Mouse (Mus musculus): ENCODE data around the gene Gm15319. TPM values are rescaled to one million over a fixed set of nuclear protein-coding genes. Genes with fewer than 3 reads are reported as not detected.
"Not testable (repeated sequence)": the region's sequence is repeated elsewhere in the genome, so short reads cannot be mapped to it uniquely, and the experiment has no call there.

The Gm15319 gene
- not detected in 2 replicates for polyA plus RNA-seq (2014; fragmentation: Nextera tagmentation; extraction: Ambion mirVana)

DNA sequence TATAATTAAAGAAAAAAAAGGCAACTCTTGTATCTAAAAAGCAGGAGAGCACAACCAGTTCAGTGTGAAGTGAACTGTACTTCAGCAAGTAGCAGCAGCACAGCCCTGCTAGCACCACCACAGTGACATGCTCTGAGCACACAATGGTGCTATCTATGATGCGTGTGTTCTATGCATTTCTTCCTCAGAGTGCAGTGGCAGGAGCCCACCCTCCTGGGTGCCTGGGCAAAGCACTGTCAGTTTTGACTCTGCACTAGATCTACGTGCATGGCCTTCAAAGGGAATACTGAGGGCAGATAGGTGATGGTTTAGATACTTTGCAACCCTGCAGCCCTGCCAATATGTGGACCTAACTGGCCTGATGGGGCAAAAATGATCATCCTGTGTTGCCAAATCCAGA, at the start of gene Gm15319:
Gm15319 (minus strand) TSS at position 101 of the 400 bp plus-strand sequence.
- not testable (repeated sequence) for H3K36me3 ChIP-seq (replicated peaks; ENCODE audit: control insufficient read depth, insufficient read depth, low read depth, low read length); H3K4me2 ChIP-seq (ENCODE audit: low read depth, low read length); H3K4me1 ChIP-seq (ENCODE audit: control insufficient read depth, insufficient read depth, low read length); ATAC-seq (replicated peaks; ENCODE audit: insufficient number of reproducible peaks, low FRiP score, low TSS enrichment, low read depth); H3K4me3 ChIP-seq (ENCODE audit: low read depth, low read length); H3K9me3 ChIP-seq (replicated peaks; ENCODE audit: control insufficient read depth, low read length); H3K27ac ChIP-seq (replicated peaks; ENCODE audit: low read depth, low read length); DNase-seq (ENCODE audit: low spot score); H3K9ac ChIP-seq (replicated peaks; ENCODE audit: low read length); H3K27me3 ChIP-seq (ENCODE audit: control insufficient read depth, insufficient read depth, low read length)
- no CpG with 5 or more reads among the region's 2 CpGs for WGBS

DNA sequence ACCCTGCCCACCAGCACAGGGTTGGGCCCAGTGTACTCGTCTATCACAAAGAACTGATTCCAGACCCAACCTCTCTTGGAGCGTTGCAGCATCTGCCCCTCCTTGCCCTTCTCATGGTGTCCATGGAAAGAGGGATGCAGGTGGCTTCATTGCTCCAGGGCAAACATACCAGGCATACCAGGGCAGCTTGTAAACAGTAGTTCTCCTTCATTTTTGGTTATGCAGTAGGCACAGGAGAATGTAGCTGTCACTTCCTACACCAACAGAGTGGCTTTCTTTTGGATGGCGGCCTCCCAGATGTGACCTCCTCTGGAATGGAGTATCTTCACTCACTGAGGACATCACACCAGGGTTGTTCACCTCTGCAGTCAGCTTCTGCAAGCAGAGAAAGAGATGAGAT, 47.3 kb upstream of the Gm15319 start:
- not testable (repeated sequence) for H3K4me3 ChIP-seq (ENCODE audit: low read depth, low read length); H3K9me3 ChIP-seq (replicated peaks; ENCODE audit: control insufficient read depth, low read length); ATAC-seq (replicated peaks; ENCODE audit: insufficient number of reproducible peaks, low FRiP score, low TSS enrichment, low read depth); H3K4me2 ChIP-seq (ENCODE audit: low read depth, low read length); H3K4me1 ChIP-seq (ENCODE audit: control insufficient read depth, insufficient read depth, low read length); H3K27me3 ChIP-seq (ENCODE audit: control insufficient read depth, insufficient read depth, low read length); DNase-seq (ENCODE audit: low spot score); H3K36me3 ChIP-seq (replicated peaks; ENCODE audit: control insufficient read depth, insufficient read depth, low read depth, low read length); H3K27ac ChIP-seq (replicated peaks; ENCODE audit: low read depth, low read length); H3K9ac ChIP-seq (replicated peaks; ENCODE audit: low read length)
- no CpG with 5 or more reads among the region's 3 CpGs for WGBS

DNA sequence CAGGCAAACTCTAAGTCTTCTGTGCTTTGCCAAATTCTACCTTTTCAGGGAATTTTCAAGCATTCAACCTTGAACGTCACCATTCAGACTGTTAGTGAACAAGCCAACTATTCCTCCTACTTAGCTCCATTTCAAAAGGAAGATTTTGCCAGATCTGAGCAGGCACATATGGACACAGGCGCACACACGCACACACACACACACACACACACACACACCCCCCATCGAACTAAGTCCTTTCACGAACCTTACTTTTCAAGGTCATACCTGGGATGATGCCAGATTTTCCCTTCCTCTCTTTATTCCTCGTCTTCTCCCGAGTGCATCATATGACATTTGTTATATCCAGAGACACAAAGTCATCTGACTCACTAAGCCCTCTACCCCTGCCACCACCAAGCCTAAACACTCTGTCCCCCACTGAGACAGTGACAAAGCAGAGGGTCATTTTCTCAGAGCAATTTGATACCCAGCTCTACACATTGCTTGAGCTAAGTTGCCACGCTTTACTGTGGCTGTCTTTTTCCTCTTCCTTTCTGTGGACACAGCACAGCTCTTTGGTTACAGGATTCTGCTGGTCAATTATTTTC, 45.5 kb upstream of the Gm15319 start:
- ATAC-seq (replicated peaks; ENCODE audit: insufficient number of reproducible peaks, low FRiP score, low TSS enrichment, low read depth); H3K4me2 ChIP-seq (ENCODE audit: low read depth, low read length); H3K9ac ChIP-seq (replicated peaks; ENCODE audit: low read length); H3K27me3 ChIP-seq (ENCODE audit: control insufficient read depth, insufficient read depth, low read length); H3K27ac ChIP-seq (replicated peaks; ENCODE audit: low read depth, low read length); H3K9me3 ChIP-seq (replicated peaks; ENCODE audit: control insufficient read depth, low read length); H3K4me1 ChIP-seq (ENCODE audit: control insufficient read depth, insufficient read depth, low read length); H3K36me3 ChIP-seq (replicated peaks; ENCODE audit: control insufficient read depth, insufficient read depth, low read depth, low read length); DNase-seq (ENCODE audit: low spot score); H3K4me3 ChIP-seq (ENCODE audit: low read depth, low read length): not testable (repeated sequence)
- 95% methylated on average over 6 of the region's 8 CpGs for WGBS

DNA sequence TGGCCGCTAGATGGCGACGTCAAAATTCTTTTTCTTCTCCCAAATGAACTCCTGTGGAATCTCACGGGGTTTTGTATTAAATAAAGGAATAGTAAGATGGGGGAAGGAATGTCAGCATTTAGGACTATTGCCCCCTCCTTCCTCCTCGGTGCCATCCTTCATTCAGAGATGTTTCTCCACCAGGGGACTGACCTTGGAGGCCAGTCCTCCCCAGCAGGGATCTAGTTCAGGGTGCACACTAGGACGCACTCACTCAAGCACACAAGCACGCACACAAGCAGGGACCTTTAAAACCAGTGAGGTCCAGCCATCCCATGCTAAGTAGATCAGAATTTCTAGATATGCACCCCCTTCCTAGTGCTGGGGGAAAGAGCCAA, 26.3 kb upstream of the Gm15319 start:
- ATAC-seq (replicated peaks; ENCODE audit: insufficient number of reproducible peaks, low FRiP score, low TSS enrichment, low read depth): not testable (repeated sequence)

DNA sequence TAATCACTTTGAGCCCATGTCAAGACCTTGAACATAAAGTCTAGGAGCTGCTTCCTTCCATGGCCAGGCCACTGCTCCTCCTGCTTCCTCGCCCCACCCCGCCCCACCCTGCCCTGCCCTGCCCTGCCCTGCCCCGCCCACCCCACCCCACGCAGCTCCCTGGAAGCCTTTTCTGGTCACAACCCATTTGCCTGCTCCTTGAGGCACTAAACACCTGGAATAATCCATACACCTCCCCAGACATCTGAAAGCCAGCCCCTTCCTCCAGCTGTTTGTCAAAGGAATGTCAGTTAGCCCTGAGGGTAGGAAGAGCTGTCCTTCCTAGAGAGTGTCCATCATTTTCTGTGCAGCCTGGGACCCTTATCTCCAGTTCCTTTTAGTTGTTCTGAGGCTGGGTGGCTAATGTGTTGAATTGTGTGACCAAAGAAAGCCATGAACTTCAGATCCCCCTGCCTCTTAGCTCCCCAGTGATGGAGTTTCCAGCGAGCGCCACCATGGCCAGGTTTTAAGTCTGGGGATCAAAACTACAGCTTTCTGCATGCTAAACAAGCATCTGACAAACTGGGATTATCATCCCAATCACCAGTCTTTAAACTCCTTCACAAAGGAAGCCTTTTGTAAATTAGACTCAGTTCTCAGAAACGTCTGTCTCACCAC, 25.8 kb upstream of the Gm15319 start:
- not testable (repeated sequence) for H3K9me3 ChIP-seq (replicated peaks; ENCODE audit: control insufficient read depth, low read length); H3K27me3 ChIP-seq (ENCODE audit: control insufficient read depth, insufficient read depth, low read length); H3K4me1 ChIP-seq (ENCODE audit: control insufficient read depth, insufficient read depth, low read length); H3K9ac ChIP-seq (replicated peaks; ENCODE audit: low read length); DNase-seq (ENCODE audit: low spot score); H3K4me2 ChIP-seq (ENCODE audit: low read depth, low read length); H3K4me3 ChIP-seq (ENCODE audit: low read depth, low read length); H3K27ac ChIP-seq (replicated peaks; ENCODE audit: low read depth, low read length); H3K36me3 ChIP-seq (replicated peaks; ENCODE audit: control insufficient read depth, insufficient read depth, low read depth, low read length); ATAC-seq (replicated peaks; ENCODE audit: insufficient number of reproducible peaks, low FRiP score, low TSS enrichment, low read depth)
- WGBS: 80% methylated on average over 1 of the region's 7 CpGs

More for the DNA sequence above, 26.3 kb upstream of the Gm15319 start:
- H3K36me3 ChIP-seq (replicated peaks; ENCODE audit: control insufficient read depth, insufficient read depth, low read depth, low read length); H3K4me1 ChIP-seq (ENCODE audit: control insufficient read depth, insufficient read depth, low read length); H3K27me3 ChIP-seq (ENCODE audit: control insufficient read depth, insufficient read depth, low read length); H3K4me3 ChIP-seq (ENCODE audit: low read depth, low read length); H3K4me2 ChIP-seq (ENCODE audit: low read depth, low read length); H3K9me3 ChIP-seq (replicated peaks; ENCODE audit: control insufficient read depth, low read length); H3K9ac ChIP-seq (replicated peaks; ENCODE audit: low read length); H3K27ac ChIP-seq (replicated peaks; ENCODE audit: low read depth, low read length); DNase-seq (ENCODE audit: low spot score): not testable (repeated sequence)
- 26% methylated on average over 2 of the region's 7 CpGs for WGBS

DNA sequence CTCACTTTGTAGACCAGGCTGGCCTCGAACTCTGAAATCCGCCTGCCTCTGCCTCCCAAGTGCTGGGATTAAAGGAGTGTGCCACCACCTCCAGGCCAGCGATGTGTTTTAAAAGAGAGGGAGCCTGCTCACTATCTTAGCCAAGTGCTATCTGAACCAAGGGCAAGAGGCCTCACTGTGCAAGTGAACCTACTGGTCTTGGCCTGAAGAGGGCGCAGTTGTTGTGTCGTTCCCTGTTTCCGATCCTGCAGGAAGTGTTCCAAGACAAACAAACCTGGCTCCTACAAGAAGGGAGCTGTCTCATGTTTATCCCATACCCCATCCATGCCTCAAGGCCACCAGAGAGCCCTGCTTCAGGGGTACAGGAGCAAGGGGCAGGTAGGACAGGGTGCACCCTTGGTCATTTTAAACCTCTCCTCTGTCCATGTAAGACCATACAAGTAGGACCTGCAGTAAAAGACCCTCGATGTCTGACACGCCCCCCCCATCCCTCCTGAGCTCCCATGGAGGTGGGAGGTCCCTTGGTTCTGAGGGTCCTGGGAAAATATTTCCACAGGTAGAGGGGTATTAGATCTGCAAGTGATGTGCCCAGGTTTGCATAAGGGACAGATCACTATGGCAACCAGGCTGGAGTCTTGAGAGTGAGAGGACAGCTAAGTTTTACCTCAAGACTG, 24.2 kb upstream of the Gm15319 start:
- not testable (repeated sequence) for H3K4me1 ChIP-seq (ENCODE audit: control insufficient read depth, insufficient read depth, low read length); H3K27ac ChIP-seq (replicated peaks; ENCODE audit: low read depth, low read length); H3K4me3 ChIP-seq (ENCODE audit: low read depth, low read length); H3K36me3 ChIP-seq (replicated peaks; ENCODE audit: control insufficient read depth, insufficient read depth, low read depth, low read length); ATAC-seq (replicated peaks; ENCODE audit: insufficient number of reproducible peaks, low FRiP score, low TSS enrichment, low read depth); H3K4me2 ChIP-seq (ENCODE audit: low read depth, low read length); H3K9me3 ChIP-seq (replicated peaks; ENCODE audit: control insufficient read depth, low read length); H3K9ac ChIP-seq (replicated peaks; ENCODE audit: low read length); DNase-seq (ENCODE audit: low spot score); H3K27me3 ChIP-seq (ENCODE audit: control insufficient read depth, insufficient read depth, low read length)
- 88% methylated on average over 2 of the region's 8 CpGs for WGBS

DNA sequence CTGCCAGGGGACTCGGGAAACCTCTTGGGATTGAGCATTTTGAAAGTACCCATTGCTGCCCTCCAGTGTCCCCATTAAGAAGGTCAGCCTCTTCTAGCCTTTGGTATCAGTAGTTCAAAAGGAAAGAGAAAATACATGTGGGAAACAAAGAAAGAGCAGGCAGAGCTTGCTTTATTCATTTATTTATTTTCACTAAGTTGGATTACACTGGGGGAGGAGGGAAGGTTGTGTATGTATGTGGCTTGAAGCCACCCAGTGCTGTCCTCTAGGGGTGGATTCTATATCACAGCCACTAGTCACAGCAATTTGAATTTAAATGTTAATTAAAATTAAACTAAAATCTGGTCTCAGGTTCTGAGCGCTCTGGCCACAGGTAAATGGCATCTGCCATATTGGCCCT, 22.0 kb upstream of the Gm15319 start:
- H3K4me2 ChIP-seq (ENCODE audit: low read depth, low read length); H3K36me3 ChIP-seq (replicated peaks; ENCODE audit: control insufficient read depth, insufficient read depth, low read depth, low read length); H3K4me3 ChIP-seq (ENCODE audit: low read depth, low read length); DNase-seq (ENCODE audit: low spot score); H3K27ac ChIP-seq (replicated peaks; ENCODE audit: low read depth, low read length); H3K9ac ChIP-seq (replicated peaks; ENCODE audit: low read length); H3K4me1 ChIP-seq (ENCODE audit: control insufficient read depth, insufficient read depth, low read length); H3K27me3 ChIP-seq (ENCODE audit: control insufficient read depth, insufficient read depth, low read length); H3K9me3 ChIP-seq (replicated peaks; ENCODE audit: control insufficient read depth, low read length); ATAC-seq (replicated peaks; ENCODE audit: insufficient number of reproducible peaks, low FRiP score, low TSS enrichment, low read depth): not testable (repeated sequence)
- WGBS: 50% methylated on average over 1 of the region's 2 CpGs

DNA sequence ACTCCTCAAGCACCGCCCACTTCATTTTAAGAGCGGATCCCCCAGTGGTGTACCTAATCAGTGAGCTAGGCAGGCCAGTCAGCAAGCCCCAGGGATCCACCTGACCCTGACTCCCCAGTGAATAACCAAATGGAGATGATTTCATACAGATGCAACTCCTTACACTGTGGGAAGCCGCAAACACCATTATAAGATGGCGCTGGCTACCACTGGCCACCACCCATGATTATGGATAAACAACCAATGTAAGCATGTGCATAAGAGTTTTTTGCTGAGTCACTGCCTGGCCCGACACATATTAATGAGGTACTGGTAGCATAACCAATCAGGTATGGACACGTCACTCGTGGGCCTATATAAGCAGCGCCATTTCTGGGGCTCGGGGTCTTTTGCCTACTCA, 21.1 kb upstream of the Gm15319 start:
- H3K9ac ChIP-seq (replicated peaks; ENCODE audit: low read length); H3K9me3 ChIP-seq (replicated peaks; ENCODE audit: control insufficient read depth, low read length); ATAC-seq (replicated peaks; ENCODE audit: insufficient number of reproducible peaks, low FRiP score, low TSS enrichment, low read depth); H3K27ac ChIP-seq (replicated peaks; ENCODE audit: low read depth, low read length); H3K27me3 ChIP-seq (ENCODE audit: control insufficient read depth, insufficient read depth, low read length); H3K4me2 ChIP-seq (ENCODE audit: low read depth, low read length); H3K4me1 ChIP-seq (ENCODE audit: control insufficient read depth, insufficient read depth, low read length); H3K36me3 ChIP-seq (replicated peaks; ENCODE audit: control insufficient read depth, insufficient read depth, low read depth, low read length); DNase-seq (ENCODE audit: low spot score); H3K4me3 ChIP-seq (ENCODE audit: low read depth, low read length): not testable (repeated sequence)
- 97% methylated on average over 7 of the region's 9 CpGs for WGBS

Data from embryonic facial prominence, embryonic 11.5 days (tissue).